21 mouse cellular contexts compared by ENCODE assay signal in genomic region chr6:71985984-71986383, GRCm38 (mm10).
DNase-seq lines count a peak whose midpoint lies in the region; ATAC-seq and TF ChIP-seq lines count a peak whose summit lies in the region.
"Had no signal": no experiment of that assay in that cellular context is flagged by ENCODE, and none has a peak within 500 bp of the region (broad histone marks: within the 10 kb centered on the region; RNA-seq: fewer than 3 reads in every experiment).

No protein-coding gene starts in this region.

- H3K9ac ChIP-seq in forebrain, postnatal 0 days: no peak overlapping the region

- ATAC-seq in forebrain, postnatal 0 days: no peak
- ATAC-seq: activated CD4-positive, CD25-positive, alpha-beta regulatory T cell, adult 4 months; CD4-positive, CD25-positive, alpha-beta regulatory T cell, adult 4 months; Patski had no signal

- no peak overlapping the region for H3K4me3 ChIP-seq in forebrain, postnatal 0 days (ENCODE audit: low read depth, low read length)

- H3K4me1 ChIP-seq in forebrain, postnatal 0 days (ENCODE audit: insufficient read depth): no peaks in the 10 kb centered on the region

- DNase-seq in heart, adult 11 months: peak; percentile 83
- no peak for DNase-seq in heart, adult 18-20 months
- peak; percentile 43 for DNase-seq in fat pad, adult 2 months (ENCODE audit: extremely low read depth, low read depth, low spot score)
- peak; percentile 30 for DNase-seq in gonadal fat pad, adult 2 months (ENCODE audit: low read depth)
- DNase-seq in forebrain, postnatal 0 days: no peak
- no peak for DNase-seq in frontal cortex, postnatal 14 days (ENCODE audit: low spot score in 2 of 2)
- DNase-seq: adrenal gland, adult 2 months; adrenal gland, adult 8-10 months; adrenal gland, postnatal 10 days; adrenal gland, postnatal 14 days; adrenal gland, postnatal 25 days; adrenal gland, postnatal 36 days; B cell, adult 2 months; cerebellum, adult 11 months; cerebellum, adult 11-12 months; cerebellum, adult 18-20 months had no signal

- WGBS in forebrain, postnatal 0 days: 83% methylated on average over 4 of the region's 4 CpGs

- no peaks in the 10 kb centered on the region for H3K27me3 ChIP-seq in forebrain, postnatal 0 days (ENCODE audit: insufficient read depth, low read length)
- H3K27me3 ChIP-seq: CH12.LX, Patski had no signal

- no peaks in the 10 kb centered on the region for H3K36me3 ChIP-seq in forebrain, postnatal 0 days (ENCODE audit: insufficient read depth)

- no peak overlapping the region for H3K27ac ChIP-seq in forebrain, postnatal 0 days (ENCODE audit: low read depth, low read length)

- H3K9me3 ChIP-seq in forebrain, postnatal 0 days (ENCODE audit: low read length): no peaks in the 10 kb centered on the region
- H3K9me3 ChIP-seq: G1E had no signal

- TF ChIP-seq CTCF in forebrain, postnatal 0 days (IDR thresholded peaks at IDR 0.05; ENCODE audit: low read depth): no peak

- no peak overlapping the region for H3K4me2 ChIP-seq in forebrain, postnatal 0 days (ENCODE audit: low read depth)

Comparison
In these comparisons a context has a peak if more than half of its experiments do, and no peak if none do; other contexts are left out.
1. DNase-seq: peak in heart, adult 11 months (single experiment), fat pad, adult 2 months (single experiment) and gonadal fat pad, adult 2 months (single experiment); none in heart, adult 18-20 months (0 of 2), forebrain, postnatal 0 days (single experiment) and frontal cortex, postnatal 14 days (0 of 2).